Mouse (Mus musculus): ENCODE measurements around the gene Trim67. TPM values are rescaled to one million over a fixed set of nuclear protein-coding genes. Genes with fewer than 3 reads are reported as not detected.

Trim67 gene
- polyA plus RNA-seq, 1 experiment, result 0.26 TPM

- 95% methylated on average over 5 of the region's 5 CpGs for WGBS
- H3K27me3 ChIP-seq (ENCODE audit: control insufficient read depth, insufficient read depth, low read length), result no peaks in the 10 kb centered on the region
- peaks cover 60% of the 10 kb centered on the region for H3K36me3 ChIP-seq (ENCODE audit: control insufficient read depth, insufficient read depth, low read length)
- H3K4me1 ChIP-seq (replicated peaks; ENCODE audit: control insufficient read depth, insufficient read depth, low read length), result no peaks in the 10 kb centered on the region
- DNase-seq, result no peak
- H3K27ac ChIP-seq (ENCODE audit: control insufficient read depth, insufficient read depth, low read length), result no peak overlapping the region
- no peak overlapping the region for H3K4me3 ChIP-seq (ENCODE audit: control insufficient read depth, insufficient read depth, low read length)
- TF ChIP-seq POLR2A (IDR thresholded peaks at IDR 0.05; ENCODE audit: control insufficient read depth, extremely low read depth, insufficient read depth, low read length, poor library complexity), result no peak
- TF ChIP-seq CTCF (IDR thresholded peaks at IDR 0.05; ENCODE audit: borderline replicate concordance, control insufficient read depth, extremely low read depth, insufficient read depth, low read length, poor library complexity), result no peak
Measured at GRCm38 (mm10) chr8:124872690-124873089, 79.8 kb downstream of the Trim67 start.

- H3K4me1 ChIP-seq (replicated peaks; ENCODE audit: control insufficient read depth, insufficient read depth, low read length), result no peaks in the 10 kb centered on the region
- H3K4me3 ChIP-seq (ENCODE audit: control insufficient read depth, insufficient read depth, low read length), result no peak overlapping the region
- H3K36me3 ChIP-seq (ENCODE audit: control insufficient read depth, insufficient read depth, low read length), result peaks cover 80% of the 10 kb centered on the region
- no peak for DNase-seq
- no peaks in the 10 kb centered on the region for H3K27me3 ChIP-seq (ENCODE audit: control insufficient read depth, insufficient read depth, low read length)
- no peak overlapping the region for H3K27ac ChIP-seq (ENCODE audit: control insufficient read depth, insufficient read depth, low read length)
- TF ChIP-seq CTCF (IDR thresholded peaks at IDR 0.05; ENCODE audit: borderline replicate concordance, control insufficient read depth, extremely low read depth, insufficient read depth, low read length, poor library complexity), result no peak
- no peak for TF ChIP-seq POLR2A (IDR thresholded peaks at IDR 0.05; ENCODE audit: control insufficient read depth, extremely low read depth, insufficient read depth, low read length, poor library complexity)
- 94% methylated on average over 5 of the region's 5 CpGs for WGBS
Measured at GRCm38 (mm10) chr8:124878141-124878540, 85.2 kb downstream of the Trim67 start.

- peaks cover 82% of the 10 kb centered on the region for H3K36me3 ChIP-seq (ENCODE audit: control insufficient read depth, insufficient read depth, low read length)
- WGBS, result 93% methylated on average over 10 of the region's 10 CpGs
Measured at GRCm38 (mm10) chr8:124878946-124879526, 86.1 kb downstream of the Trim67 start.

More at GRCm38 (mm10) chr8:124878946-124879526, 86.1 kb downstream of the Trim67 start:
- Histone ChIP-seq H3K27ac (ENCODE audit: control insufficient read depth, insufficient read depth, low read length) (no peak overlapping the region), H3K4me3 (ENCODE audit: control insufficient read depth, insufficient read depth, low read length) (no peak overlapping the region), H3K4me1 (replicated peaks; ENCODE audit: control insufficient read depth, insufficient read depth, low read length) (no peaks in the 10 kb centered on the region), H3K27me3 (ENCODE audit: control insufficient read depth, insufficient read depth, low read length) (no peaks in the 10 kb centered on the region)
- TF ChIP-seq POLR2A (IDR thresholded peaks at IDR 0.05; ENCODE audit: control insufficient read depth, extremely low read depth, insufficient read depth, low read length, poor library complexity) (no peak), CTCF (IDR thresholded peaks at IDR 0.05; ENCODE audit: borderline replicate concordance, control insufficient read depth, extremely low read depth, insufficient read depth, low read length, poor library complexity) (no peak)
- DNase-seq, result no peak

Other genes starting within 250 kb of the Trim67 start
- gene Agt, start 223.4 kb upstream of the Trim67 start, polyA plus RNA-seq (2012; rRNA removed), result 4.1 and 4.7 TPM in 2 replicates
- 0.08 and 0.13 TPM in 2 replicates for gene Capn9, start 217.0 kb upstream of the Trim67 start, polyA plus RNA-seq (2012; rRNA removed)
- 17.3 and 18.1 TPM in 2 replicates for gene 2310022B05Rik, start 129.7 kb upstream of the Trim67 start, polyA plus RNA-seq (2012; rRNA removed)
- 49.8 and 53.2 TPM in 2 replicates for gene Ttc13, start 71.1 kb upstream of the Trim67 start, polyA plus RNA-seq (2012; rRNA removed)
- gene Arv1, start 71.0 kb upstream of the Trim67 start, polyA plus RNA-seq (2012; rRNA removed), result 53.5 and 56.7 TPM in 2 replicates
- 14.2 and 15.5 TPM in 2 replicates for gene Fam89a, start 41.3 kb upstream of the Trim67 start, polyA plus RNA-seq (2012; rRNA removed)
- gene Gnpat, start 69.9 kb downstream of the Trim67 start, polyA plus RNA-seq (2012; rRNA removed), result 72.3 and 76.7 TPM in 2 replicates
- gene 2810004N23Rik, start 70.0 kb downstream of the Trim67 start, polyA plus RNA-seq (2012; rRNA removed), result 15.1 and 18.7 TPM in 2 replicates
- gene Exoc8, start 104.6 kb downstream of the Trim67 start, polyA plus RNA-seq (2012; rRNA removed), result 12.0 and 15.2 TPM in 2 replicates
- 26.8 and 27.6 TPM in 2 replicates for gene Sprtn, start 104.8 kb downstream of the Trim67 start, polyA plus RNA-seq (2012; rRNA removed)
- gene Egln1, start 156.2 kb downstream of the Trim67 start, polyA plus RNA-seq (2012; rRNA removed), result 40.5 and 43.1 TPM in 2 replicates
- 54.9 and 60.1 TPM in 2 replicates for gene Tsnax, start 219.9 kb downstream of the Trim67 start, polyA plus RNA-seq (2012; rRNA removed)

Measured in thymus, adult 2 months (tissue).